Mouse (Mus musculus) small intestine, adult 2 months (tissue): Measurements from ENCODE around the gene Nhp2.

Experiments used
- CTCF ChIP-seq: fragments of 200-500 bp; IDR thresholded peaks from 2 replicates; pipeline ENCODE4 v1.5.1; 2012; ENCODE audit warnings: low read depth, mild to moderate bottlenecking, control low read depth, inconsistent platforms, low read length, moderate library complexity, mixed read lengths; ENCODE audit not compliant: insufficient replicate concordance, insufficient read length; ENCODE audit errors: extremely low read depth
- POLR2A ChIP-seq: fragments of 200-500 bp; IDR thresholded peaks from 2 replicates; pipeline ENCODE4 v1.6.1; 2012; ENCODE audit warnings: low read depth, mild to moderate bottlenecking, control low read depth, inconsistent platforms, low read length, moderate library complexity

DNA sequence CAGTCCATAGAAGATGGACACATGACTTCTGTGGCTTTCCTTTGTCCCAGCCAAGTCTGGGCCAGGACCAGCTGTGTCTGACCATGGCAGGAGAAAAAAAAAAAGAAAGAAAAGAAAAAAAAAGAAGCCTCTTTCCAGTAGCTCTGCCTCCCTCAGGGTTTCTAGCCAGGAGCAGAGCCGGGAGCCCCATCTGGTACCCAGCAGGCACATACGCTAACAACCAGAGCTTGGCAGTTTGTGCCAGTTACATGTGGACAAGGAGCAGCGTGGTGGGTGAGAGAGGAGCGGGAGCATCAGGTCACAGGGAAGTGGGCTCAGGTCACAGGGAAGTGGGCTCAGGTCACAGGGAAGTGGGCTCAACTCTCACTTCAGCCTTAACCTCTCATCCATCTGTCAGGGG is 43.1 kb upstream of the Nhp2 start:
- TF ChIP-seq CTCF = no peak
- no peak for TF ChIP-seq POLR2A
